Mouse (Mus musculus): ENCODE data around the gene Fam240b.
A peak's percentile ranks its signal among the peaks of the same experiment; 100 is the strongest.

Gene Fam240b

GRCm38 (mm10) chr13:64439471-64439870, 58.1 kb downstream of the Fam240b start:
- no peak for DNase-seq (ENCODE audit: low spot score)

GRCm38 (mm10) chr13:64438863-64439452, 58.6 kb downstream of the Fam240b start:
- peak; percentile 70 for DNase-seq (ENCODE audit: low spot score)

GRCm38 (mm10) chr13:64437801-64438200, 59.8 kb downstream of the Fam240b start:
- DNase-seq (ENCODE audit: low spot score) = no peak

- peak; percentile 87 for DNase-seq (ENCODE audit: low spot score)
Measured at GRCm38 (mm10) chr13:64432017-64432995, 65.3 kb downstream of the Fam240b start, which contains the start of gene Cdk20. TSS of gene Cdk20 (plus strand) at chr13:64432314.
